ENCODE assay signal across 7 mouse cellular contexts in the genomic region with DNA sequence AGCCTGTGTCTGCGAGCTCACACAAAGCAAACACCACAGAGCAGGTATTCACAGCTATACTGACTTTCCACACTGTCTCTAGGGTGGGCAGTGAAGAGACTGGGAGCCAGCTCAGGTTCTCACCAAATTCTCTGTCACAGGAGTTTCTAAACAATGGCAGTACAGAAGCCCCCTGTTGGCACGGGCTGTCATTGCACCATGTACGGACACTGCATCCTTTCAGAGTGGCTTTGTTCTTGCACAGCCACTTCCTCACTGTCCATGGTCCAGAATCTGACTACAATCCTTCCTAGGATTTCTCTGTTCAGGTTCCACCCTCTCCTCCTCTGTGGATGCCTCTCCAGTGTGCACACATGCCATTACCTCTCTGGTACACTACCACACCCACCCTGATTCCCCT. TPM values are rescaled to one million over a fixed set of nuclear protein-coding genes. Genes with fewer than 3 reads are reported as not detected.
A peak's percentile ranks its signal among the peaks of the same experiment; 100 is the strongest.
DNase-seq lines count a peak whose midpoint lies in the region; ATAC-seq and TF ChIP-seq lines count a peak whose summit lies in the region.

No protein-coding gene starts in this region.

- H3K4me1 ChIP-seq in midbrain, embryonic 10.5 days = peaks cover 27% of the 10 kb centered on the region
- H3K4me1 ChIP-seq in midbrain, embryonic 15.5 days = peaks cover 21% of the 10 kb centered on the region
- H3K4me1 ChIP-seq in bone marrow macrophage, adult 2 months (ENCODE audit: control insufficient read depth, insufficient read depth, low read length) = no peaks in the 10 kb centered on the region; the same call in 1 of the 2 replicates
- H3K4me1 ChIP-seq in midbrain, embryonic 12.5 days = peaks cover 20% of the 10 kb centered on the region
- H3K4me1 ChIP-seq in intestine, embryonic 15.5 days (replicated peaks) = peaks cover 23% of the 10 kb centered on the region

- H3K9ac ChIP-seq in midbrain, embryonic 15.5 days = no peak overlapping the region
- no peak overlapping the region for H3K9ac ChIP-seq in midbrain, embryonic 12.5 days (replicated peaks)
- H3K9ac ChIP-seq in intestine, embryonic 15.5 days = no peak overlapping the region

- no peak overlapping the region for H3K4me3 ChIP-seq in midbrain, embryonic 10.5 days
- H3K4me3 ChIP-seq in midbrain, embryonic 15.5 days = no peak overlapping the region
- H3K4me3 ChIP-seq in bone marrow macrophage, adult 2 months (ENCODE audit: insufficient read depth, low read length) = no peak overlapping the region
- no peak overlapping the region for H3K4me3 ChIP-seq in midbrain, embryonic 12.5 days
- no peak overlapping the region for H3K4me3 ChIP-seq in intestine, embryonic 15.5 days (replicated peaks)

- H3K36me3 ChIP-seq in midbrain, embryonic 10.5 days = no peaks in the 10 kb centered on the region
- H3K36me3 ChIP-seq in midbrain, embryonic 15.5 days (replicated peaks) = no peaks in the 10 kb centered on the region
- H3K36me3 ChIP-seq in midbrain, embryonic 12.5 days = no peaks in the 10 kb centered on the region
- no peaks in the 10 kb centered on the region for H3K36me3 ChIP-seq in intestine, embryonic 15.5 days

- ATAC-seq in midbrain, embryonic 15.5 days (replicated peaks) = no peak
- peak; percentile 47; the same call in 1 of the 2 replicates for ATAC-seq in midbrain, embryonic 12.5 days (ENCODE audit: low FRiP score, low read depth)
- no peak for ATAC-seq in intestine, embryonic 15.5 days

- WGBS in midbrain, embryonic 10.5 days = 18% methylated on average over 3 of the region's 3 CpGs
- WGBS in midbrain, embryonic 15.5 days = 24% methylated on average over 3 of the region's 3 CpGs
- WGBS in midbrain, embryonic 12.5 days = 26% methylated on average over 3 of the region's 3 CpGs
- 35% methylated on average over 3 of the region's 3 CpGs for WGBS in intestine, embryonic 15.5 days

- TF ChIP-seq CTCF in bone marrow macrophage, adult 2 months (IDR thresholded peaks at IDR 0.05; ENCODE audit: low read depth, low read length) = peak; percentile 46; the same call in 1 of the 2 replicates

- DNase-seq in midbrain, embryonic 10.5 days (ENCODE audit: low spot score) = peak; percentile 69
- peak; percentile 76 for DNase-seq in induced T-regulatory cell, adult 2 months (ENCODE audit: low read depth)
- peak; percentile 69 for DNase-seq in thymus, postnatal 25 days

- no peak for TF ChIP-seq POLR2A in bone marrow macrophage, adult 2 months (IDR thresholded peaks at IDR 0.05; ENCODE audit: borderline replicate concordance, low read depth, low read length)

- no peak overlapping the region for H3K4me2 ChIP-seq in midbrain, embryonic 15.5 days
- no peak overlapping the region for H3K4me2 ChIP-seq in midbrain, embryonic 12.5 days (replicated peaks)
- no peak overlapping the region for H3K4me2 ChIP-seq in intestine, embryonic 15.5 days (replicated peaks)

- H3K27me3 ChIP-seq in midbrain, embryonic 10.5 days (ENCODE audit: low read depth, poor library complexity, severe bottlenecking) = peaks cover 15% of the 10 kb centered on the region
- H3K27me3 ChIP-seq in midbrain, embryonic 15.5 days (replicated peaks) = no peaks in the 10 kb centered on the region
- peaks cover 22% of the 10 kb centered on the region for H3K27me3 ChIP-seq in midbrain, embryonic 12.5 days
- H3K27me3 ChIP-seq in intestine, embryonic 15.5 days (replicated peaks) = no peaks in the 10 kb centered on the region

- 0 out of 2 replicates have a peak overlapping the region, but pooled peaks have one; percentile 14 for H3K27ac ChIP-seq in midbrain, embryonic 10.5 days (replicated peaks)
- no peak overlapping the region for H3K27ac ChIP-seq in midbrain, embryonic 15.5 days
- no peak overlapping the region for H3K27ac ChIP-seq in bone marrow macrophage, adult 2 months (ENCODE audit: insufficient read depth, low read depth, low read length)
- no peak overlapping the region for H3K27ac ChIP-seq in midbrain, embryonic 12.5 days (replicated peaks)
- no peak overlapping the region for H3K27ac ChIP-seq in intestine, embryonic 15.5 days

- H3K9me3 ChIP-seq in midbrain, embryonic 10.5 days (replicated peaks) = no peaks in the 10 kb centered on the region
- H3K9me3 ChIP-seq in midbrain, embryonic 15.5 days = no peaks in the 10 kb centered on the region
- no peaks in the 10 kb centered on the region for H3K9me3 ChIP-seq in midbrain, embryonic 12.5 days
- H3K9me3 ChIP-seq in intestine, embryonic 15.5 days = no peaks in the 10 kb centered on the region

RNA-seq across cellular contexts. Expression of gene Tent4a, which starts 10.6 kb away (rescaled TPM):
- 4.9 and 5.2 TPM in 2 replicates for polyA plus RNA-seq in midbrain, embryonic 10.5 days (2016; fragmentation: Nextera tagmentation; extraction: Ambion mirVana)
- polyA plus RNA-seq in midbrain, embryonic 15.5 days (2015; fragmentation: Nextera tagmentation; extraction: Ambion mirVana) = 7.2 and 7.6 TPM in 2 replicates
- polyA plus RNA-seq in bone marrow macrophage, adult 2 months (2012; ENCODE audit: insufficient read depth, insufficient read length, missing spikeins) = 12.7 and 15.0 TPM in 2 replicates
- 6.7 TPM in 2 replicates for polyA plus RNA-seq in midbrain, embryonic 12.5 days (2016; fragmentation: Nextera tagmentation; extraction: Ambion mirVana)
- polyA plus RNA-seq in intestine, embryonic 15.5 days (2015; fragmentation: Nextera tagmentation; extraction: Ambion mirVana) = 4.0 and 4.6 TPM in 2 replicates

RNA-seq across cellular contexts. Expression of gene Nsun2, which starts 11.5 kb away (rescaled TPM):
- 125 and 150 TPM in 2 replicates for polyA plus RNA-seq in midbrain, embryonic 10.5 days (2016; fragmentation: Nextera tagmentation; extraction: Ambion mirVana)
- polyA plus RNA-seq in midbrain, embryonic 15.5 days (2015; fragmentation: Nextera tagmentation; extraction: Ambion mirVana) = 72.0 and 73.1 TPM in 2 replicates
- polyA plus RNA-seq in bone marrow macrophage, adult 2 months (2012; ENCODE audit: insufficient read depth, insufficient read length, missing spikeins) = 27.7 and 33.6 TPM in 2 replicates
- polyA plus RNA-seq in midbrain, embryonic 12.5 days (2016; fragmentation: Nextera tagmentation; extraction: Ambion mirVana) = 91.9 and 102 TPM in 2 replicates
- polyA plus RNA-seq in intestine, embryonic 15.5 days (2015; fragmentation: Nextera tagmentation; extraction: Ambion mirVana) = 128 and 131 TPM in 2 replicates
